16 mouse cellular contexts compared by ENCODE assay signal in the genomic region with DNA sequence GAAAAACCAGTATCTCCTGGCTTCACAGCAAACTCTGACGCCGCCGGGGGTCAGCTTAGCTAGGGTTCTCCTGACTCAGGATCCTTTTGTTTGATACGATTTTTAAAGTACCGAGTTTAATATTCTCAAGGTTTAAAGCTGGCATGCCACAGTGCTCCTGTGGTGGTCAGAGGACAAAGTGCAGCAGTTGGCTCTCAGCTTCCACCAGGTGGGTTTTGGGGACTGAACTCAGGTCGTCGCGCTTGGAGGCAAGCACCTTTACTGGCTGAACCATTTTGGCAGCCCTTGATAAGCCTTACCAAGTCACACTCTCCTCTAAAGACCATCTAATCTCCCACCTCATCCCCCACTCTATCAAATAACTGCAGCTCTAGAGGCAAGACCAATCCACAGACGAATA.
"Had no signal": no experiment of that assay in that cellular context is flagged by ENCODE, and none has a peak within 500 bp of the region (broad histone marks: within the 10 kb centered on the region; RNA-seq: fewer than 3 reads in every experiment).

No protein-coding gene starts in this region.

- H3K9me3 ChIP-seq: lung, embryonic 15.5 days; megakaryocyte, embryonic 14.5 days; midbrain, embryonic 12.5 days; midbrain, embryonic 15.5 days; neural tube, embryonic 12.5 days; stomach, embryonic 15.5 days had no signal

- H3K4me3 ChIP-seq: lung, embryonic 15.5 days; megakaryocyte, embryonic 14.5 days; midbrain, embryonic 12.5 days; midbrain, embryonic 15.5 days; neural tube, embryonic 12.5 days; stomach, embryonic 15.5 days had no signal

- H3K36me3 ChIP-seq: lung, embryonic 15.5 days; midbrain, embryonic 12.5 days; midbrain, embryonic 15.5 days; neural tube, embryonic 12.5 days; stomach, embryonic 15.5 days had no signal

- DNase-seq: lung, adult 2 months; lung, postnatal 14 days; lung, postnatal 36 days; right cerebral cortex, postnatal 14 days; thymus, adult 2 months; thymus, postnatal 25 days; thymus, postnatal 4 days had no signal

- H3K4me1 ChIP-seq: midbrain, embryonic 12.5 days; midbrain, embryonic 15.5 days; neural tube, embryonic 12.5 days; stomach, embryonic 15.5 days had no signal

- H3K4me2 ChIP-seq: lung, embryonic 15.5 days; midbrain, embryonic 12.5 days; midbrain, embryonic 15.5 days; neural tube, embryonic 12.5 days; stomach, embryonic 15.5 days had no signal

- H3K27me3 ChIP-seq: lung, embryonic 15.5 days; megakaryocyte, embryonic 14.5 days; midbrain, embryonic 12.5 days; midbrain, embryonic 15.5 days; neural tube, embryonic 12.5 days; stomach, embryonic 15.5 days had no signal

- ATAC-seq: lung, postnatal 0 days; midbrain, embryonic 15.5 days had no signal

- H3K27ac ChIP-seq: lung, embryonic 15.5 days; macrophage; midbrain, embryonic 12.5 days; midbrain, embryonic 15.5 days; neural tube, embryonic 12.5 days; stomach, embryonic 15.5 days; stomach, postnatal 0 days had no signal

- H3K9ac ChIP-seq: lung, embryonic 15.5 days; midbrain, embryonic 12.5 days; midbrain, embryonic 15.5 days; neural tube, embryonic 12.5 days; stomach, embryonic 15.5 days had no signal
